Mouse (Mus musculus): ENCODE measurements at regions not wholly inside any gene's neighbourhood (a gene's known extent, or its start where the extent isn't known, plus 50 kb on each side); places are given as distances from the start of the nearest gene placed in this dataset.

DNA sequence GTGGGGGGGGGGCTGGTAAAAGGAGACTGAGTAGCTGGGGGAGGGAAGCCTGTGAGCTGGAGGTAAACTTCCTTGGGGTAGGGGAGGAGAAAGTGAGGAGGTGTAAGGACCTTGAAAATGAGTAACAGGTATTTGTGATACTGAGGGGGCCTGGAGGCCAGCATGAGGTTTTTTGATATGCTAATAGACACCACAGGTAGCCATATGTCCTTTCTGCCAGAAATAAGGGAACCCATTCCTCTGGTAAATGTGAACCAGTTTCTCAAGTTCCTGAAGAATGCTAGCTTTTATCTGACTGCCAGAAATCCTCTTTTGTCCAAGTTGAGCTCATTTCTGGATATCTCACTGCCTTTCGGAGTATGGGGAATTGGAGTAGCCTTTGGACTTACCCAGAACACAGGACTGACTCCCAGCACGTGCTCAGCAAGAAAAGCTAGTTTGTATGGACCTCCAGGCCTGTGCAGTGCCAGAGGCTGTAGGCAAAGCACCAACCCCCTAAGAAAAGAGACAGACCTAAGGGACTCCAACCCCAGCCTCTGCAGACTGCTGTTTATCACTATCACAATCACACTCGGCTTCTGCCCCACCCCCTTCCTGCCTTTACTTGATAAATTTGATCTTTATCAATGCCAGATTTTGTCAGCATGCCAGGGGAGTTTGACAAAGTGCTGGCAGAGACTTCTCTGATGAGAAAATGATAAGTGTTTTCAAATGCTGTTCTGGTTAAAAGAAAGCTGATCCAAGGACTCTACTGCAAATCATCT, 552.0 kb upstream of the Intu start:
- TF ChIP-seq CTCF (IDR thresholded peaks at IDR 0.05; ENCODE audit: control insufficient read depth, insufficient read depth, insufficient read length) (no peak), MAX (IDR thresholded peaks at IDR 0.05) (no peak), USF1 (IDR thresholded peaks at IDR 0.05; ENCODE audit: low read depth) (no peak)

All from C2C12 (cell line).